Mouse (Mus musculus) MEL (cell line): Measurements from ENCODE around the gene Tex46. TPM values are rescaled to one million over a fixed set of nuclear protein-coding genes. Genes with fewer than 3 reads are reported as not detected.
A peak's percentile ranks its signal among the peaks of the same experiment; 100 is the strongest.

Source experiments
- DNase-seq: peaks from one replicate; pipeline ENCODE4 v3.0.0; 2011; ENCODE audit warnings: low read depth, low spot score
- H3K27ac ChIP-seq: 2 replicates; pipeline ENCODE4 v1.5.1; 2012; ENCODE audit warnings: low read depth, mild to moderate bottlenecking, control low read depth, low read length, moderate library complexity; ENCODE audit not compliant: control insufficient read depth
- H3K27me3 ChIP-seq, 2 experiments: fragments of 150-350 bp in 1 of 2; sonication (generic) in 1 of 2; 2 replicates each; pipeline ENCODE4 v1.6.1; 2012; ENCODE audit warnings: low read length in 2 of 2, mild to moderate bottlenecking in 2 of 2, improper control_type of control experiment in 1 of 2, moderate library complexity in 1 of 2; ENCODE audit not compliant: insufficient read depth in 2 of 2, control insufficient read depth in 1 of 2
- H3K36me3 ChIP-seq, 2 experiments: 2 replicates each; pipeline ENCODE4 v1.6.1; 2012 to 2014; ENCODE audit warnings: low read length in 2 of 2, improper control_type of control experiment in 1 of 2, inconsistent platforms in 1 of 2, mild to moderate bottlenecking in 1 of 2; ENCODE audit not compliant: insufficient read depth in 2 of 2, control insufficient read depth in 1 of 2
- H3K4me1 ChIP-seq, 2 experiments: fragments of 150-350 bp in 1 of 2; sonication (generic) in 1 of 2; 2 replicates each; pipeline ENCODE4 v1.6.1; 2012; ENCODE audit warnings: low read length in 2 of 2, improper control_type of control experiment in 1 of 2, mild to moderate bottlenecking in 1 of 2; ENCODE audit not compliant: insufficient read depth in 2 of 2, control insufficient read depth in 1 of 2
- H3K4me3 ChIP-seq, 2 experiments: fragments of 150-350 bp in 1 of 2; sonication (generic) in 1 of 2; 2 replicates each; pipeline ENCODE4 v1.5.1; 2012; ENCODE audit warnings: low read depth in 2 of 2, low read length in 2 of 2, mild to moderate bottlenecking in 2 of 2, moderate library complexity in 2 of 2, control low read depth in 1 of 2, improper control_type of control experiment in 1 of 2; ENCODE audit not compliant: control insufficient read depth in 1 of 2, insufficient read depth in 1 of 2
- H3K79me2 ChIP-seq: 2 replicates; pipeline ENCODE4 v1.6.1; 2012; ENCODE audit warnings: mild to moderate bottlenecking, low read length, moderate library complexity; ENCODE audit not compliant: control insufficient read depth, poor library complexity, insufficient read depth
- H3K9ac ChIP-seq: 2 replicates; pipeline ENCODE4 v1.6.1; 2012; ENCODE audit warnings: low read depth, mild to moderate bottlenecking, control low read depth, low read length, moderate library complexity; ENCODE audit not compliant: control insufficient read depth, poor library complexity, severe bottlenecking
- H3K9me3 ChIP-seq: fragments of 150-350 bp; sonication (generic); replicated peaks from 2 replicates; pipeline ENCODE4 v1.6.1; 2012; ENCODE audit warnings: mild to moderate bottlenecking, low read length, improper control_type of control experiment, moderate library complexity; ENCODE audit not compliant: insufficient read depth
- CHD1 ChIP-seq: IDR thresholded peaks from 2 replicates; pipeline ENCODE4 v1.6.1; 2012; ENCODE audit warnings: low read depth, mild to moderate bottlenecking, inconsistent platforms, low read length, improper control_type of control experiment
- GATA1 ChIP-seq: IDR thresholded peaks from 2 replicates; pipeline ENCODE4 v1.6.1; 2011; ENCODE audit warnings: low read depth, low read length, improper control_type of control experiment
- HCFC1 ChIP-seq: IDR thresholded peaks from 2 replicates; pipeline ENCODE4 v1.6.1; 2012; ENCODE audit warnings: low read depth, mild to moderate bottlenecking, inconsistent platforms, low read length, improper control_type of control experiment, moderate library complexity
- MAFK ChIP-seq: IDR thresholded peaks from 2 replicates; pipeline ENCODE4 v1.6.1; 2011; ENCODE audit warnings: low read depth, mild to moderate bottlenecking, low read length, improper control_type of control experiment, borderline replicate concordance
- MAX ChIP-seq: IDR thresholded peaks from 2 replicates; pipeline ENCODE4 v1.6.1; 2011; ENCODE audit warnings: low read length, improper control_type of control experiment
- MYC ChIP-seq: IDR thresholded peaks from 2 replicates; pipeline ENCODE4 v1.6.1; 2011; ENCODE audit warnings: low read depth, mild to moderate bottlenecking, low read length, improper control_type of control experiment, moderate library complexity
- NELFE ChIP-seq: IDR thresholded peaks from 2 replicates; pipeline ENCODE4 v1.6.1; 2011; ENCODE audit warnings: low read depth, low read length, improper control_type of control experiment
- POLR2A ChIP-seq, 2 experiments: IDR thresholded peaks; 2 replicates each; pipeline ENCODE4 v1.6.1; 2011 to 2012; ENCODE audit warnings: low read length in 2 of 2, mild to moderate bottlenecking in 2 of 2, control low read depth in 1 of 2, improper control_type of control experiment in 1 of 2, low read depth in 1 of 2, moderate library complexity in 1 of 2; ENCODE audit not compliant: control insufficient read depth in 1 of 2, insufficient read depth in 1 of 2, poor library complexity in 1 of 2
- RAD21 ChIP-seq: IDR thresholded peaks from 2 replicates; pipeline ENCODE4 v1.6.1; 2011; ENCODE audit warnings: mild to moderate bottlenecking, low read depth, low read length, improper control_type of control experiment
- RCOR1 ChIP-seq: IDR thresholded peaks from 2 replicates; pipeline ENCODE4 v1.6.1; 2012; ENCODE audit warnings: low read depth, mild to moderate bottlenecking, inconsistent platforms, low read length, improper control_type of control experiment
- SMC3 ChIP-seq: IDR thresholded peaks from 2 replicates; pipeline ENCODE4 v1.6.1; 2011; ENCODE audit warnings: low read depth, low read length, improper control_type of control experiment
- TCF12 ChIP-seq: IDR thresholded peaks from 2 replicates; pipeline ENCODE4 v1.6.1; 2014; ENCODE audit warnings: low read depth, mild to moderate bottlenecking, inconsistent platforms, low read length, improper control_type of control experiment, moderate library complexity
- USF2 ChIP-seq, 2 experiments: IDR thresholded peaks; 2 replicates each; pipeline ENCODE4 v1.6.1; 2011 to 2012; ENCODE audit warnings: improper control_type of control experiment in 2 of 2, low read length in 2 of 2, borderline replicate concordance in 1 of 2, inconsistent platforms in 1 of 2, low read depth in 1 of 2, mild to moderate bottlenecking in 1 of 2; ENCODE audit not compliant: insufficient read depth in 1 of 2
- ZC3H11A ChIP-seq: IDR thresholded peaks from 2 replicates; pipeline ENCODE4 v1.6.1; 2012; ENCODE audit warnings: low read depth, mild to moderate bottlenecking, inconsistent platforms, low read length, improper control_type of control experiment
- polyA plus RNA-seq, 2 experiments: library from polyadenylated mRNA; stranded (reverse) in 1 of 2; unstranded in 1 of 2; fragments of >175 nt in 1 of 2; fragments of >200 nt in 1 of 2; gene quantifications; 2 replicates each; pipeline versions ENCODE4 v1.2.1 to v1.2.4; 2012; ENCODE audit warnings: low replicate concordance in 2 of 2, low read depth in 1 of 2; ENCODE audit not compliant: insufficient read length in 2 of 2, insufficient read depth in 1 of 2, missing spikeins in 1 of 2
- total RNA-seq: library from RNA; depleted of rRNA; stranded (reverse); fragments of 300-350 nt; gene quantifications from 2 replicates; pipeline ENCODE4 v1.2.3, GENCODE M21; 2012

Tex46 gene
- total and polyA plus RNA-seq, 3 experiments = not detected

- H3K9ac ChIP-seq = no peak overlapping the region
- no peaks in the 10 kb centered on the region for H3K27me3 ChIP-seq
- no peak overlapping the region for H3K4me3 ChIP-seq
- no peaks in the 10 kb centered on the region for H3K9me3 ChIP-seq
- peak; percentile 72 for DNase-seq
- TF ChIP-seq GATA1 (peak; percentile 28; the same call in 1 of the 2 replicates), USF2 (IDR thresholded peaks at IDR 0.05; ENCODE audit: borderline replicate concordance in 1 of 2, insufficient read depth in 1 of 2, low read depth in 1 of 2, low read length in 2 of 2) (no peak), ZC3H11A (no peak), NELFE (no peak), CHD1 (no peak), TCF12 (no peak), MAFK (no peak)
- H3K79me2 ChIP-seq = peaks cover 40% of the 10 kb centered on the region
- H3K4me1 ChIP-seq = peaks cover 19 to 22% of the 10 kb centered on the region in 2 experiments
- H3K36me3 ChIP-seq = peaks cover 6 to 19% of the 10 kb centered on the region in 2 experiments
- H3K27ac ChIP-seq = no peak overlapping the region
These were observed 18.1 kb upstream of the Tex46 start for GRCm38 (mm10) chr4:136592111-136592510.

DNA sequence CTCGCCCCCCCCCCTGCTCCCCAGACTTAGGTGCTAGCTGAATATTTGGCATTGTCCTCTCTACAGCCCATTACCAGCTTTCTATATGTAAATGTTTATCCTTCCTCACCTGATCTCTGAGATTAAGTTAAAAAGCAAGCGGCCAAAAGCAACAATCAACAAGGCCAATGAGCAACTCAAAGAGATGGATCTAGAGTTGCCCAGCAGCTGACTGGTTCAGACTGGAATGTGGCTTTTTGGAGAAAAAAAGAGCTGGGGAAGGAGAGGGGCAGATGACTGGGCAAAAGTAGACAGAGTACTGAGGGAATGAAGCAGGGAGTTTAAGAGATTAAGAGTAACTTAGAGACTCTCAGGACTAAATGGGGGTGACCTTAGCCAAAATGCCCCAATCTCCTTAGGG, 16.2 kb upstream of the Tex46 start:
- Histone ChIP-seq H3K79me2 (peaks cover 42% of the 10 kb centered on the region), H3K9me3 (no peaks in the 10 kb centered on the region), H3K4me1 (peaks cover 14 to 16% of the 10 kb centered on the region in 2 experiments), H3K36me3 (peaks cover 6 to 20% of the 10 kb centered on the region in 2 experiments), H3K9ac (no peak overlapping the region), H3K4me3 (no peak overlapping the region), H3K27me3 (no peaks in the 10 kb centered on the region), H3K27ac (no peak overlapping the region)
- TF ChIP-seq HCFC1 = no peak
- no peak for TF ChIP-seq RCOR1
- TF ChIP-seq NELFE = no peak
- TF ChIP-seq SMC3 = no peak
- TF ChIP-seq MAX = no peak
- TF ChIP-seq POLR2A (IDR thresholded peaks at IDR 0.05; ENCODE audit: control insufficient read depth in 1 of 2, insufficient read depth in 1 of 2, low read depth in 1 of 2, low read length in 2 of 2, poor library complexity in 1 of 2) = no peak
- no peak for TF ChIP-seq MAFK
- DNase-seq = no peak

DNA sequence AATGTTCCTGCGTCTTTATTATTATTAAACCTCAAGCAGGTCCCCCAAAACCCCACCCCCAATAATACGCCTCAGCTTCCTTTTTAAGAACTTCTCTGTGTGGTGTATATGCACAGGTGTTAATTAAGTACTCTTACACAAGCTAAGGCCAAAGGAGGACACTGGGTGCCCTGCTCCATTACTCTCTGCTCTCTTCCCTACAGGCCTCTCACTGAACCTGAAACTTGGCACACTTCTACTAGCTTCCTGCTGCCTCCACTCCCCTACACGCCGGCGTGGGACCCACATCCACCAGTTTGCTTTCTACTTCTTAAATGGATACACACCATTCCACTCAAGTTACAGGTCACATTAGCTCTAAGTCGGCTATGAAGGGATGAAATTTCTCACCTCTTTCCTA, 15.0 kb upstream of the Tex46 start:
- no peak overlapping the region for H3K4me3 ChIP-seq
- TF ChIP-seq RAD21 (no peak), MYC (no peak)
- no peak overlapping the region for H3K9ac ChIP-seq
- H3K27ac ChIP-seq = no peak overlapping the region
- DNase-seq = no peak
- peaks cover 43% of the 10 kb centered on the region for H3K79me2 ChIP-seq
- peaks cover 12 to 14% of the 10 kb centered on the region in 2 experiments for H3K4me1 ChIP-seq
- no peaks in the 10 kb centered on the region for H3K27me3 ChIP-seq
- H3K36me3 ChIP-seq = peaks cover 3 to 17% of the 10 kb centered on the region in 2 experiments
- H3K9me3 ChIP-seq = no peaks in the 10 kb centered on the region
